Mouse (Mus musculus) hematopoietic stem cell, adult 5-6 weeks (primary cell): ENCODE measurements at regions not wholly inside any gene's neighbourhood (a gene's known extent, or its start where the extent isn't known, plus 50 kb on each side); places are given as distances from the start of the nearest gene placed in this dataset.

ENCODE experiments used
- ATAC-seq, 2 experiments: fragments of 125-278 bp in 1 of 2; replicated peaks in 1 of 2; 2 replicates each; pipeline ENCODE4 v1.8.0; 2016 to 2017; ENCODE audit warnings: inconsistent platforms in 2 of 2, mild to moderate bottlenecking in 2 of 2, moderate number of reproducible peaks in 2 of 2, low read depth in 1 of 2, moderate TSS enrichment in 1 of 2; ENCODE audit not compliant: low FRiP score in 2 of 2, poor library complexity in 2 of 2, severe bottlenecking in 2 of 2, insufficient read depth in 1 of 2, low TSS enrichment in 1 of 2

GRCm38 (mm10) chr1:186508358-186508757, 197.4 kb downstream of the Tgfb2 start:
- peak; percentile 32 to 86; a peak in 2 of 4 replicates for ATAC-seq

DNA sequence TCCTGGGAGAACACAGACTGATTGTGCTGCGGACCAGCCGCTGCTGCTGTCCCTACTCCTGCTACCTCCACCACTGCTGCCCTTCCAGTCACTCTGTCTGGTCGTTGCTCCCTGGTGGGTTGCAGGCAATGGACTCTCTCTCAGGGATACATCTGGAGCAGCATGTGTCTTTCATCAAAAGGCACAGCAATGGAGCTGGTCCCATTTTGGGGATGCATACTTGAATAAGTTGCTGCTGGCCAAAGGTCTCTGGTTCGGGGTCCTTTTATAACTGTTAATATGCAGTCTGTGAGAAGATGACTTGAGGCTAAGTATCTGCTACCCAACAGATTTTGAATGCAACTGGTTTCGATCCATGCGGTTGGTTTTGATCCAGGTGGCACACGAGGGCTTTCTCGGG, 197.8 kb downstream of the Tgfb2 start:
- no peak for ATAC-seq

GRCm38 (mm10) chr1:186506517-186506916, 199.3 kb downstream of the Tgfb2 start:
- no peak for ATAC-seq

DNA sequence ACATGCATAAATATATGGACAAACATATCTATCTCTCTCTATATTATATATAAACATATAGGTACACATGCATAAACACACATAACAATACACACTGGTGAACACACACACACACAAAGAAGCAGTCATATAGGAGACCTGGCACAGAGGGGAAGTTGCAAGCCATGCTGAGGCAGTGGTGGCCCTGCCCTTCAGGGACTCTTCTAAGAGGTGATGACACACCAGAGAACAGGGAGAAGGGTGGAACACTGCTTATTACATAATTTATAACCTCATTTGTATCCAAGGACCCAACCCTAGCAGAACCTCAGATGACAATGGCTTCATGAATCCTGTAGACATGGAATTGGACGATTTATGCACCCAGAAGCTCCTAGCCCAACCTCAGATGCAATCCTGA, 199.9 kb downstream of the Tgfb2 start:
- peak in 1 of 2 experiments; percentile 51; a peak in 1 of 4 replicates for ATAC-seq

GRCm38 (mm10) chr1:186505051-186505711, 200.6 kb downstream of the Tgfb2 start:
- ATAC-seq = no peak

GRCm38 (mm10) chr1:186501726-186502125, 204.1 kb downstream of the Tgfb2 start:
- no peak for ATAC-seq

GRCm38 (mm10) chr1:186497872-186498271, 207.9 kb downstream of the Tgfb2 start:
- ATAC-seq = no peak

DNA sequence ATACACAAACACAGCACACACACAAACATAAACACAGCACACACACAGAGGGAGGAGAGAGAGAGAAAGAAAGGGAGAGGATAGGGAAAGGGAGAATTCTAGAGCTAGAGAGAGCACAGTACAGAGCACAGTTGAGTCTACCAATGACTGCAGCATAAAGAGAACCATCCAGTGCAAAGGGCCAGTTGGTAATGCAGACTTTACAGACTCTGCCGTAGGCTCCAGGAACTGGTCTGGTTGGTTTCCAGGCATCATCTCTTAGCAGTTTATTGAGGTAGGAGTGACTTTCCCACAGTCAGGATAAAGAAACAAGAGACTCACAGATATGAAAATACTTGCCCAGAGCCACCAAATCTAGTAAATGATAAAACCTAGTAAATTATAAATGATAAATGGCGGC, 208.5 kb downstream of the Tgfb2 start:
- no peak for ATAC-seq

- ATAC-seq = no peak
These were observed 211.4 kb downstream of the Tgfb2 start for GRCm38 (mm10) chr1:186494411-186494783.

DNA sequence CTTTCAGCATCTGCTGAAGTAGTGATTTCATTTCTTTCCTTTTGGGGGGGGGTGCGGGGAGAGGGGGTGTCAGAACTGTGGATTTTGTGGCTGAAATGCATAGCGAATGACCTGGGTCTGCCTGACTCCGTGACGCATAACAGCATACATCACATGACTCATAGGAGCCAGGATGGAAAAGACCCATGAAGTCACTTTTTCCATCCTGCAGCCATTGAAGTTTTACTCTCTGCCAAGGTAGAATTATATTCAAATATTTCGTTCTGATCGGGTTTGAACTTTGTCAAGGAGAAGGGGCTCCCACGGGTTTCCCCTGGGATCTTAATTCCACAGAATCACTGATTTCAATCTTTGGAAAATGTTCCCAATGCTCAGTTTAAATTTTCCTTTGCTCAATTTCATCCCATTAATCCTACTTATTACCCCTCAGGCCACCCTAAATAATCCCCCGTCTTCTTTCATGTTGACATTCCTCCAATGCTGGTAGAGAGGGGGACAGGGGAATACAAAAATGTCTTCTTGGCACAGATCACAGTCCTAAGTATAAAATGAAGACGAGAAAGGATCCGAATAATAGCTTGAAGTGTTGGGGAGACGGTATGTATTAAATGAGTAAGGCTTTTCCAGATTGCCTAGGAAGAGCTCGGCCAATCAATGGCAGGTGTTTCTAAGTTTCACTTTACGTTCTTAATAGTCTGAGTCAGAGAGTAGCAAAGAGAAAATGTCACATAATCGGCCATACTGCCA, 212.0 kb downstream of the Tgfb2 start:
- no peak for ATAC-seq

DNA sequence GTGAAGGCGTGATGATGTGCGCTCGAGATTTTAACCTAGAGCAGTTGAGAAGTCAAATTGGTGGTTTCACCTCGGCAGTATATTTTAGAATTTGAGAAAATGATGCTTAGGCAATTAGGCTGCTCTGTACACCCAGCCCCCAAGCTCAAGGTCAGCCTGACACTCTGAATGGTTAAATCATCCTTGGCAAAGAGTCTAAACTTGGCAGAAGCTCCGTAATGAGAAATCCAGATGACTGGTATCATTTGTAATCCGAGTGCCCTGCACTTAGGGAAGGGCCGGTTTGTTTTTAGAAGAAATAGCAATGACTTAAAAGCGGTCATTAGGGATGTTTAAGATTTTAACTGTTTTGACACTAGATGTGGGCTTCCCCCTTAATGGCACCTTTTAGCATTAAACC, 223.6 kb downstream of the Tgfb2 start:
- no peak for ATAC-seq

DNA sequence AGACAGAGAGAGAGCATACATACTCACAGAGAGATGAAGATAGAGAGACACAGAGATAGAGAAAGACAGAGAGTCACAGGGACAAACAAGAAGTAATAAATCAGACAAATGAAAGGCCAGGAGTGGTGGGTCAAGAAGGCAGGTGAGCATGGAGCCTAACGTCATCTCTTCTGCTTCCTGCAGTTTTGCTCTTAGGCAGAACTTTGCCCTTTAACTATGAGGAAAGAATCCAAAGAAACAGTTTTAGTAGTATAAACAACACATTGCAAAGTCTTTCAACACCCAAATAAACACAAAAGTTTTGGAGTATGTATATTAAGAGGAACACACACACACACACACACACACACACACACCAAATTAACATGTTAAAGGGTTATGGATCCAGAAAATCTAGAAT, 225.8 kb downstream of the Tgfb2 start:
- no peak for ATAC-seq

- no peak for ATAC-seq
These were observed 227.2 kb downstream of the Tgfb2 start for GRCm38 (mm10) chr1:186478428-186479238.

- ATAC-seq = no peak
These were observed 230.9 kb downstream of the Tgfb2 start for GRCm38 (mm10) chr1:186474844-186475243.

GRCm38 (mm10) chr1:186474385-186474784, 231.4 kb downstream of the Tgfb2 start:
- no peak for ATAC-seq

- no peak for ATAC-seq
These were observed 232.8 kb downstream of the Tgfb2 start for GRCm38 (mm10) chr1:186472955-186473354.

GRCm38 (mm10) chr1:186465526-186465925, 240.3 kb downstream of the Tgfb2 start:
- ATAC-seq = no peak

DNA sequence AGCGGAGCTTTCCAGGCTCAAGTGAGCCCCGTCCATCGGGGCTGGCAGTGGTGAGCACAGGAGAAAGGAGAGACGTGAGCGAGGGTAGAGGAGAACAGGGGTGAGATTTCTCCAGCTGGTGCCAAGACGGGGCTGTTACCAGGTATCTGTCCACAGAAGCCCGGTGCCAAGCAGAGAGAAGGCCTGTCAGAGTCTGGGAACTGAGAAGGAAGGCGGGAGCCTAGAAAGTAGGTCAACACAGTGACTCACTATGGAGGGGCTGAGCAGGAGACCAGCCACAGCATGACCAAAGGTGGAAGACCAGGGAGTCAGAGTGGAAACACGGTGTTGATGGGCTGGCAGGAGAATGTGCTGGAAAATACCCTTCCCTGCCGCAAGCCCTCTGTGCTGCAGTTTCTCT, 245.0 kb downstream of the Tgfb2 start:
- no peak for ATAC-seq
